ENCODE assay signal across 23 mouse cellular contexts in genomic region chr4:59435951-59436350, GRCm38 (mm10). TPM values are rescaled to one million over a fixed set of nuclear protein-coding genes. Genes with fewer than 3 reads are reported as not detected.
DNase-seq lines count a peak whose midpoint lies in the region; ATAC-seq and TF ChIP-seq lines count a peak whose summit lies in the region.
"Had no signal": no experiment of that assay in that cellular context is flagged by ENCODE, and none has a peak within 500 bp of the region (broad histone marks: within the 10 kb centered on the region; RNA-seq: fewer than 3 reads in every experiment).

No protein-coding gene starts in this region.

- H3K4me1 ChIP-seq in MEL (ENCODE audit: control insufficient read depth in 1 of 2, insufficient read depth in 2 of 2, low read length in 2 of 2): peaks cover 31 to 44% of the 10 kb centered on the region in 2 experiments
- H3K4me1 ChIP-seq in liver, embryonic 12.5 days: peaks cover 94% of the 10 kb centered on the region

- ATAC-seq in liver, embryonic 12.5 days: no peak
- ATAC-seq in megakaryocyte progenitor cell, adult 5-6 weeks (replicated peaks; ENCODE audit: poor library complexity): peak; percentile 49
- ATAC-seq: forebrain, embryonic 14.5 days; midbrain, embryonic 13.5 days had no signal

- no peak overlapping the region for H3K9ac ChIP-seq in MEL (ENCODE audit: control insufficient read depth, low read depth, low read length, poor library complexity, severe bottlenecking)
- H3K9ac ChIP-seq in liver, embryonic 12.5 days: no peak overlapping the region
- H3K9ac ChIP-seq: embryonic facial prominence, embryonic 13.5 days; hindbrain, embryonic 12.5 days; kidney, embryonic 15.5 days; limb, embryonic 12.5 days; midbrain, embryonic 13.5 days had no signal

- H3K4me3 ChIP-seq in MEL (ENCODE audit: control insufficient read depth in 1 of 2, insufficient read depth in 1 of 2, low read depth in 2 of 2, low read length in 2 of 2): no peak overlapping the region
- H3K4me3 ChIP-seq in liver, embryonic 12.5 days: no peak overlapping the region
- H3K4me3 ChIP-seq: embryonic facial prominence, embryonic 13.5 days; hindbrain, embryonic 12.5 days; kidney, embryonic 15.5 days; limb, embryonic 12.5 days; midbrain, embryonic 13.5 days; myocyte had no signal

- H3K36me3 ChIP-seq in MEL (ENCODE audit: control insufficient read depth in 1 of 2, insufficient read depth in 2 of 2, low read length in 2 of 2): peaks cover 2 to 55% of the 10 kb centered on the region in 2 experiments; a peak in 3 of 4 replicates
- peaks cover 5% of the 10 kb centered on the region; the same call in 1 of the 2 replicates for H3K36me3 ChIP-seq in liver, embryonic 12.5 days
- H3K36me3 ChIP-seq: embryonic facial prominence, embryonic 13.5 days; hindbrain, embryonic 12.5 days; kidney, embryonic 15.5 days; limb, embryonic 12.5 days; midbrain, embryonic 13.5 days had no signal

- peak overlapping the region; percentile 52 for H3K27ac ChIP-seq in MEL (ENCODE audit: control insufficient read depth, low read depth, low read length)
- H3K27ac ChIP-seq in liver, embryonic 12.5 days: peak overlapping the region; percentile 92
- H3K27ac ChIP-seq: embryonic facial prominence, embryonic 13.5 days; hindbrain, embryonic 12.5 days; kidney, embryonic 15.5 days; limb, embryonic 12.5 days; midbrain, embryonic 13.5 days had no signal

- H3K9me3 ChIP-seq in MEL (replicated peaks; ENCODE audit: insufficient read depth, low read length): no peaks in the 10 kb centered on the region
- no peaks in the 10 kb centered on the region for H3K9me3 ChIP-seq in liver, embryonic 12.5 days (replicated peaks)
- H3K9me3 ChIP-seq: hindbrain, embryonic 12.5 days; kidney, embryonic 15.5 days; limb, embryonic 12.5 days; midbrain, embryonic 13.5 days had no signal

- TF ChIP-seq EP300 in MEL (IDR thresholded peaks at IDR 0.05; ENCODE audit: low read depth in 1 of 2, low read length in 2 of 2): peak in 1 of 2 experiments; percentile 38; a peak in 1 of 4 replicates

- no peaks in the 10 kb centered on the region for H3K27me3 ChIP-seq in MEL (ENCODE audit: control insufficient read depth in 1 of 2, insufficient read depth in 2 of 2, low read length in 2 of 2)
- no peaks in the 10 kb centered on the region for H3K27me3 ChIP-seq in liver, embryonic 12.5 days (replicated peaks)

- peaks cover 66% of the 10 kb centered on the region for H3K79me2 ChIP-seq in MEL (ENCODE audit: control insufficient read depth, insufficient read depth, low read length, poor library complexity)

- no peak for TF ChIP-seq CTCF in MEL (IDR thresholded peaks at IDR 0.05 in 2 of 3, conservative IDR thresholded peaks at IDR 0.05 in 1 of 3; ENCODE audit: control insufficient read depth in 1 of 3, insufficient read depth in 1 of 3, low read depth in 2 of 3, low read length in 3 of 3, poor library complexity in 1 of 3, severe bottlenecking in 1 of 3)

- no peak overlapping the region; the same call in 1 of the 2 replicates for H3K4me2 ChIP-seq in liver, embryonic 12.5 days
- H3K4me2 ChIP-seq: embryonic facial prominence, embryonic 13.5 days; hindbrain, embryonic 12.5 days; limb, embryonic 12.5 days; midbrain, embryonic 13.5 days had no signal

- peak; percentile 27 for DNase-seq in lung, postnatal 36 days
- DNase-seq in lung, adult 18-20 months: no peak
- peak; percentile 86 for DNase-seq in MEL (ENCODE audit: low read depth, low spot score)
- DNase-seq in layer of hippocampus, adult 18-20 months (ENCODE audit: low spot score in 2 of 2): no peak
- DNase-seq in kidney, adult 9 months: no peak
- no peak for DNase-seq in cerebellum, adult 9-10 months
- DNase-seq: adrenal gland, adult 2 months; cerebellum, adult 8-10 months; gastrocnemius, postnatal 14 days; kidney, postnatal 4 days; lung, adult 2 months; right cerebral cortex, postnatal 25 days; thymus, adult 18-20 months; thymus, postnatal 4 days had no signal

- WGBS in liver, embryonic 12.5 days (ENCODE audit: insufficient replicate concordance): 44% methylated on average over 4 of the region's 4 CpGs

- no peak for TF ChIP-seq RAD21 in MEL (IDR thresholded peaks at IDR 0.05; ENCODE audit: low read depth, low read length)

- TF ChIP-seq POLR2A in MEL (IDR thresholded peaks at IDR 0.05; ENCODE audit: control insufficient read depth in 1 of 2, insufficient read depth in 1 of 2, low read depth in 1 of 2, low read length in 2 of 2, poor library complexity in 1 of 2): no peak

TF ChIP-seq in MEL, 35 proteins besides CTCF, POLR2A, EP300 and RAD21:
- no peak for TF ChIP-seq NRF1 (IDR thresholded peaks at IDR 0.05; ENCODE audit: insufficient read depth, low read depth, low read length, poor library complexity, severe bottlenecking)
- 0 out of 2 replicates have a peak, but pooled peaks have one; percentile 8 for TF ChIP-seq ELF1 (IDR thresholded peaks at IDR 0.05; ENCODE audit: low read depth, low read length)
- TF ChIP-seq SMC3 (IDR thresholded peaks at IDR 0.05; ENCODE audit: low read depth, low read length): no peak
- TF ChIP-seq ZKSCAN1 (IDR thresholded peaks at IDR 0.05; ENCODE audit: low read depth, low read length): no peak
- TF ChIP-seq TBP (IDR thresholded peaks at IDR 0.05; ENCODE audit: low read depth, low read length): no peak
- no peak for TF ChIP-seq USF1 (IDR thresholded peaks at IDR 0.05; ENCODE audit: low read depth, low read length)
- TF ChIP-seq USF2 (IDR thresholded peaks at IDR 0.05; ENCODE audit: borderline replicate concordance in 1 of 2, insufficient read depth in 1 of 2, low read depth in 1 of 2, low read length in 2 of 2): no peak
- no peak for TF ChIP-seq MXI1 (IDR thresholded peaks at IDR 0.05; ENCODE audit: low read depth, low read length)
- no peak for TF ChIP-seq E2F4 (IDR thresholded peaks at IDR 0.05; ENCODE audit: borderline replicate concordance, low read depth, low read length)
- TF ChIP-seq MYB (IDR thresholded peaks at IDR 0.05; ENCODE audit: low read depth, low read length): no peak
- peak; percentile 8; the same call in 1 of the 2 replicates for TF ChIP-seq JUND (IDR thresholded peaks at IDR 0.05; ENCODE audit: low read depth, low read length)
- TF ChIP-seq MAFK (IDR thresholded peaks at IDR 0.05; ENCODE audit: borderline replicate concordance, low read depth, low read length): no peak
- no peak for TF ChIP-seq POLR2AphosphoS2 (IDR thresholded peaks at IDR 0.05; ENCODE audit: low read length)
- no peak for TF ChIP-seq CHD1 (IDR thresholded peaks at IDR 0.05; ENCODE audit: low read depth, low read length)
- no peak for TF ChIP-seq UBTF (IDR thresholded peaks at IDR 0.05; ENCODE audit: borderline replicate concordance, insufficient read depth, low read depth, low read length)
- peak; percentile 33; the same call in 1 of the 2 replicates for TF ChIP-seq MAX (IDR thresholded peaks at IDR 0.05; ENCODE audit: low read length)
- TF ChIP-seq RCOR1 (IDR thresholded peaks at IDR 0.05; ENCODE audit: low read depth, low read length): 0 out of 2 replicates have a peak, but pooled peaks have one; percentile 9
- TF ChIP-seq CHD2 (IDR thresholded peaks at IDR 0.05; ENCODE audit: low read length): no peak
- no peak for TF ChIP-seq KAT2A (conservative IDR thresholded peaks at IDR 0.05; ENCODE audit: low read depth, low read length)
- TF ChIP-seq SIN3A (IDR thresholded peaks at IDR 0.05; ENCODE audit: low read length): peak; percentile 49
- no peak for TF ChIP-seq TAL1 (IDR thresholded peaks at IDR 0.05; ENCODE audit: low read length)
- no peak for TF ChIP-seq ZC3H11A (IDR thresholded peaks at IDR 0.05; ENCODE audit: low read depth, low read length)
- no peak for TF ChIP-seq GABPA (IDR thresholded peaks at IDR 0.05; ENCODE audit: low read depth, low read length)
- no peak for TF ChIP-seq NELFE (IDR thresholded peaks at IDR 0.05; ENCODE audit: low read depth, low read length)
- no peak for TF ChIP-seq ZMIZ1 (IDR thresholded peaks at IDR 0.05; ENCODE audit: low read depth, low read length)
- no peak for TF ChIP-seq GATA1 (IDR thresholded peaks at IDR 0.05; ENCODE audit: low read depth, low read length)
- no peak for TF ChIP-seq MAZ (IDR thresholded peaks at IDR 0.05; ENCODE audit: low read depth, low read length)
- TF ChIP-seq POLR2AphosphoS5 (IDR thresholded peaks at IDR 0.05; ENCODE audit: borderline replicate concordance, low read depth, low read length): no peak
- TF ChIP-seq ETS1 (IDR thresholded peaks at IDR 0.05; ENCODE audit: low read depth, low read length): 0 out of 2 replicates have a peak, but pooled peaks have one; percentile 36
- TF ChIP-seq ZNF384 (IDR thresholded peaks at IDR 0.05; ENCODE audit: low read depth, low read length): no peak
- TF ChIP-seq MYC (IDR thresholded peaks at IDR 0.05; ENCODE audit: low read depth, low read length): no peak; the same call in 1 of the 2 replicates
- TF ChIP-seq MEF2A (IDR thresholded peaks at IDR 0.05; ENCODE audit: extremely low read depth, insufficient replicate concordance, low read depth, low read length, poor library complexity, severe bottlenecking): no peak
- peak; percentile 14; the same call in 1 of the 2 replicates for TF ChIP-seq TCF12 (IDR thresholded peaks at IDR 0.05; ENCODE audit: low read depth, low read length)
- no peak for TF ChIP-seq HCFC1 (IDR thresholded peaks at IDR 0.05; ENCODE audit: low read depth, low read length)
- TF ChIP-seq BHLHE40 (IDR thresholded peaks at IDR 0.05; ENCODE audit: borderline replicate concordance, low read depth, low read length): no peak
TF ChIP-seq in MEL: peak in this region for 7.

RNA-seq across cellular contexts. Expression of gene Susd1, which starts 2.5 kb away (rescaled TPM):
- total RNA-seq in MEL (2012; rRNA removed): 44.4 and 49.0 TPM in 2 replicates
- 100 to 1,000 TPM in 1 of 2 experiments, 10 to 100 TPM in 1; 67.6 to 180 TPM for polyA plus RNA-seq in MEL (2012; ENCODE audit: insufficient read depth in 1 of 2, insufficient read length in 2 of 2, low read depth in 1 of 2, low replicate concordance in 2 of 2, missing spikeins in 1 of 2)
- 16.1 and 16.2 TPM in 2 replicates for polyA plus RNA-seq in liver, embryonic 12.5 days (2016; fragmentation: Nextera tagmentation; extraction: Ambion mirVana)
- 46.3 and 54.3 TPM in 2 replicates for total RNA-seq in megakaryocyte progenitor cell, adult 5-6 weeks (2015)
- 92.2 and 105 TPM in 2 replicates for total RNA-seq in megakaryocyte progenitor cell, adult 5-6 weeks (2017)
- total RNA-seq in layer of hippocampus, adult 18-20 months (2021): 1 to 10 TPM; 7.5 to 8.1 TPM

Comparison
In these comparisons a context has a peak if more than half of its experiments do, and no peak if none do; other contexts are left out.
1. DNase-seq: peak in lung, postnatal 36 days (single experiment) and MEL (single experiment); none in lung, adult 18-20 months (0 of 2), layer of hippocampus, adult 18-20 months (0 of 2), kidney, adult 9 months (single experiment) and cerebellum, adult 9-10 months (single experiment).